Mouse (Mus musculus): Measurements from ENCODE around the gene Cdc25a.

The Cdc25a gene

DNA sequence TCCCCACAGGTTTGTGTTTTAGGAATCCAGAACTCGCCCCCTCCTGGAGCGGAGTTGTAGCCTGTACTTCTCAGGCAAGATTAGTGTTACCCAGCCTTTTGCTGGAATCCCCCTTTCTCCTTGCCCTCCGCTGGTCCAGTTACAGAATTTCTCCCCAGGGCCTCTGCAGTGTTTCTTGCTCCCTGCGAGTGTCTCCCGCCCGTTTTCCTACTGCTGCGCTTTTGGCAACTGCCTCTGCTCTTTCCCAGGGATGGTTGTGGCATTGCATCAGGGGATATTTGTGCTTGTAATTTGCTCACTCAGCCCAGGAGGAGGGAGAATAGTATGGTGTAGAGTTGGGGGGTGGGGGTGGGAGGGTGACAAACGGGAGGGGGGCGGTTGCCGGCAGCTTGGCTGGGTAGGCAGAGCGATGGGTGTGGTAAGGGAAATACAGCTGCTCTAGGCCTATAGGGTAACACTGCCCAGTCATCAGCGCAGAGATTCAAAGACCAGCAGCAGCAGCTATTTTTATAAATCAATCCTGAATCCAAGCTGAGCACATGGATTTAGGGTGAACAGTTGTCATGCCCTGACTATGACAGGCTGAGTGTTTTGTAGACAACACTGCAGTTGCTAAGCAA is 57.5 kb downstream of the Cdc25a start:
- DNase-seq (ENCODE audit: low spot score) = no peak

DNA sequence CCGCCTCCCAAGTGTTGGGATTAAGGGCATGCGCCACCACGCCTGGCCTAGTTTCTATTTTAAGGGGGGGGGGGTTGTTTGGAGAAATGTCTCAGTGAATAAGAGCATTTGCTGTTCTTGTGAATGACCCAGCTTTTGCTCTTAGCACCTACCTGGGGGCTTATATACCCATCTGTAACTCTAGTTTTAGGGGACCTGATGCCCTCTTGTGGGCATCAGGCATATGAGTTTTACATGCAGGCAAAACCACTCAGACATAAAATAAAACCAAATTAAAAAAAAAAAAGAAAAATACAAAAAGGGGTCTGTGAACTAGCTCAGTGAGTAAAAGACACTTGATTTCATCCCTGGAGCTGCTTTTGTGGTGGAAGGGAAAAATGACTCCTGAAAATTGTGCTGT is 64.0 kb downstream of the Cdc25a start:
- DNase-seq (ENCODE audit: low spot score) = no peak

GRCm38 (mm10) chr9:109942796-109943195 is 67.4 kb downstream of the Cdc25a start:
- DNase-seq (ENCODE audit: low spot score) = no peak
